Mouse (Mus musculus) mesoderm, embryonic 11.5 days (tissue): ENCODE measurements around the gene Tmem119.

ENCODE experiments used
- DNase-seq: peaks from one replicate; pipeline ENCODE4 v3.0.0-alpha.2; 2012; ENCODE audit warnings: low read depth, low spot score

Gene Tmem119

DNA sequence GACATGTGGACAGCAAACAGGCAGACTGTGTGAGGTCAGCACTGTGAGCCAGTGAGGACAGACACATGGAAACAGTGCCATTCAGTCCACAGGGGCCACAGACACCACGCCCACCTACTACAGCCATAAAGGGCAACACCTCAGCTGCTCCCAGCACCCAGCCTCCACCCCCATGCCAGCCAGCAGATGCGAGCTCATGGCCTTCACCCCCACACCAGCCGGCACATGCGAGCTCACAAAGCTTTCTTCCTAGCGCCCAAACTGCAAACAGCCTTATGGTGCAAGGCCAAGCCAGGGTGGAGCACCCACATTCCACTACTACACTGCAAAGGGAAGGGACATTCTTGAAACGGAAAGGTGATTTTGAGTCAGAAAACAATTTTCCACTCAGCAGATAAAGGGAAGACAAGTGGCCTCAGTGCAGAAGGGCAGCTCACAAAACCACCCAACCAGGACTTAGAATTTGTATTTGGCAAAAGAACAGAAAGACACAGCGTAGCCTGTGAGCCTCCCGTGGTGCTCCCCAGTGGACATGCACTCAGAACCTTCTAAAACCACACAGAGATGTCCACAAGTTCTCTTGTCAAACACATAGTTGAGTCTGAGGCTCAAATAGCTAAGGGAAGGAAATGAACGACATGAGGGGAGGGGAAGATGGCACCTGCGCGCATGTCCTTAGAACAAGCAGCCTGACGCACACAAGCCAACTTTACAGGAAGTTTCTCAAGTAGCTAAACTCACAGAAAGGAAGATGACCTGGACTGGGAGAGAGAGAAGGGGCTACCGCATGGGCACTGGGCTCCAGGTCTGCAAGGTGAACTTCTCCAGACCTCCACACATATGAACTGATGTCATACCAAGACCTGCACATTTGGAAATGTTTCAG lies 34.4 kb downstream of the Tmem119 start:
- no peak for DNase-seq

DNA sequence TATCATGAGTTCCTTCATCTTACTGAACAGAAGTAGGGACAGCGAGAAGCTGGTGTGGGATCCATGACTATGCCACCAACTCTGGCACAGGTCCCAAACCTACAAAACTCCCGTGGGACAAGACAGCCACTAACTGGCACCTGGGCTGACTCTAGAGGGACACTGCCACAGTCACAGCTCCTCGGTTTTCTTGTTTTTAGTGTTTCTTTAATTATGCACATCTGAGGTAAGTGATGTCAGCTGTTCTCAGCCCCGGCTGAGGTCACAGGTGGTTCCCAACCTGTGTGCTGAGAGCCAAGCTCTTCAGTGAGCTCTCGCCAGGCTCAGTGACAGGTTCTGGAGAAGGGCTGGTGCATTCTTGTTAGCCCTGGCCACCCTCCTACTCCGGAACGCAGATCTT lies 35.9 kb downstream of the Tmem119 start:
- no peak for DNase-seq

DNA sequence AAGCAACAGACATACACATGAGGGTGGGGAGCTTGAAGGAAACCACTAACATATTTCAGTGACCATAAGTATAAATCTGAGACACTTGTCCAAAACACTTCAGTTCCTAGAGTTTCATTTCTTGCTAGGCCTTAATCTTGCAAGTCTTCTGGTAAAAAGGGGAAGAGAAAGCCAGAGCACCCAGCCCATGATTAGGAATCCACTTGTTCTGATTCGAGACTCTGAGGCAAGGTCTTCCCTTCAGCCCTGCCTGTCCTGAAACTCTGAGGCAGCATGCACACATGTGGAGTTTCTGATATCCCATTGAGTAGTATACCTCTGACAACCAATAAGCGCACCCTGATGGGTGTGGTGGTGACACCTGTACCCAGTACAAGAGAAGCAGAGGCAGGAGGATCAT lies 38.7 kb downstream of the Tmem119 start:
- DNase-seq, result no peak

GRCm38 (mm10) chr5:113755347-113756030 lies 44.8 kb downstream of the Tmem119 start:
- DNase-seq, result no peak

- no peak for DNase-seq
These were observed 48.7 kb downstream of the Tmem119 start for GRCm38 (mm10) chr5:113751521-113752157.

GRCm38 (mm10) chr5:113748556-113749331 lies 51.6 kb downstream of the Tmem119 start:
- no peak for DNase-seq

- DNase-seq, result no peak
These were observed 52.7 kb downstream of the Tmem119 start for GRCm38 (mm10) chr5:113747629-113748028.
